Mouse (Mus musculus) G1E (cell line): Measurements from ENCODE around the gene Slc25a19. TPM values are rescaled to one million over a fixed set of nuclear protein-coding genes. Genes with fewer than 3 reads are reported as not detected.
A peak's percentile ranks its signal among the peaks of the same experiment; 100 is the strongest.

Source experiments
- ATAC-seq: 2 replicates; pipeline ENCODE4 v1.8.0; 2016; ENCODE audit warnings: mild to moderate bottlenecking; ENCODE audit not compliant: insufficient number of reproducible peaks, poor library complexity, low FRiP score, severe bottlenecking; ENCODE audit errors: extremely low read depth
- DNase-seq: peaks from one replicate; pipeline ENCODE4 v3.0.0; 2012; ENCODE audit warnings: low spot score
- H3K27me3 ChIP-seq: 2 replicates; pipeline ENCODE4 v1.6.1; 2012; ENCODE audit warnings: mild to moderate bottlenecking, low read length, inconsistent platforms; ENCODE audit not compliant: insufficient read depth
- H3K36me3 ChIP-seq: replicated peaks from 2 replicates; pipeline ENCODE3; 2012; ENCODE audit warnings: mild to moderate bottlenecking, inconsistent platforms
- H3K4me1 ChIP-seq: 2 replicates; pipeline ENCODE4 v1.6.1; 2012; ENCODE audit warnings: low read depth, low read length, inconsistent platforms, mixed read lengths; ENCODE audit not compliant: insufficient read depth
- H3K4me3 ChIP-seq: 2 replicates; pipeline ENCODE4 v1.5.1; 2012; ENCODE audit warnings: low read depth, mild to moderate bottlenecking, inconsistent platforms, low read length, moderate library complexity, mixed read lengths
- H3K9me3 ChIP-seq: replicated peaks from 2 replicates; pipeline ENCODE4 v1.6.1; 2012; ENCODE audit warnings: inconsistent platforms
- CTCF ChIP-seq: IDR thresholded peaks from 2 replicates; pipeline ENCODE4 v1.5.1; 2012; ENCODE audit warnings: low read depth, low read length, inconsistent platforms, mixed read lengths
- GATA1 ChIP-seq: IDR thresholded peaks from 2 replicates; pipeline ENCODE4 v1.6.1; 2012; ENCODE audit warnings: borderline replicate concordance, low read length, inconsistent platforms, mixed read lengths
- GATA2 ChIP-seq: IDR thresholded peaks from 2 replicates; pipeline ENCODE4 v1.6.1; 2012; ENCODE audit warnings: low read depth, low read length, inconsistent platforms, borderline replicate concordance
- POLR2AphosphoS5 ChIP-seq: IDR thresholded peaks from 2 replicates; pipeline ENCODE4 v1.6.1; 2012; ENCODE audit warnings: low read depth, low read length, inconsistent platforms; ENCODE audit not compliant: insufficient replicate concordance
- TAL1 ChIP-seq: conservative IDR thresholded peaks from 2 replicates; pipeline ENCODE4 v1.6.1; 2012; ENCODE audit warnings: low read depth, low read length, inconsistent platforms, mixed read lengths
- polyA plus RNA-seq: library from polyadenylated mRNA; stranded (reverse); fragments of >175 nt; gene quantifications from 2 replicates; pipeline ENCODE4 v1.2.3, GENCODE M21; 2012
- total RNA-seq, 2 experiments: library from RNA; stranded (forward) in 1 of 2; stranded (reverse) in 1 of 2; fragments of 200-1000 nt in 1 of 2; fragments of >200 nt in 1 of 2; fragmentation: Nextera tagmentation in 1 of 2; gene quantifications; 2 replicates each; pipeline ENCODE4 v1.2.3; 2014 to 2017

Gene Slc25a19
- total and polyA plus RNA-seq, 3 experiments, result 19.9 to 26.0 (median 22.3) TPM

GRCm38 (mm10) chr11:115611173-115611572, 16.9 kb downstream of the Slc25a19 start:
- ATAC-seq, result no peak
- H3K4me1 ChIP-seq, result peaks cover 73% of the 10 kb centered on the region
- no peak for TF ChIP-seq TAL1
- TF ChIP-seq CTCF, result no peak
- TF ChIP-seq POLR2AphosphoS5, result no peak
- TF ChIP-seq GATA2, result no peak
- TF ChIP-seq GATA1, result no peak
- H3K36me3 ChIP-seq, result peaks cover 79% of the 10 kb centered on the region
- DNase-seq, result no peak
- no peak overlapping the region for H3K4me3 ChIP-seq
- no peaks in the 10 kb centered on the region for H3K27me3 ChIP-seq
- no peaks in the 10 kb centered on the region for H3K9me3 ChIP-seq

GRCm38 (mm10) chr11:115609576-115609975, 18.5 kb downstream of the Slc25a19 start:
- peaks cover 85% of the 10 kb centered on the region for H3K4me1 ChIP-seq
- no peaks in the 10 kb centered on the region for H3K27me3 ChIP-seq
- DNase-seq, result no peak
- H3K4me3 ChIP-seq, result peak overlapping the region; percentile 25; the same call in 1 of the 2 replicates
- no peak for TF ChIP-seq TAL1
- no peak for ATAC-seq
- H3K9me3 ChIP-seq, result no peaks in the 10 kb centered on the region
- peaks cover 79% of the 10 kb centered on the region for H3K36me3 ChIP-seq

DNA sequence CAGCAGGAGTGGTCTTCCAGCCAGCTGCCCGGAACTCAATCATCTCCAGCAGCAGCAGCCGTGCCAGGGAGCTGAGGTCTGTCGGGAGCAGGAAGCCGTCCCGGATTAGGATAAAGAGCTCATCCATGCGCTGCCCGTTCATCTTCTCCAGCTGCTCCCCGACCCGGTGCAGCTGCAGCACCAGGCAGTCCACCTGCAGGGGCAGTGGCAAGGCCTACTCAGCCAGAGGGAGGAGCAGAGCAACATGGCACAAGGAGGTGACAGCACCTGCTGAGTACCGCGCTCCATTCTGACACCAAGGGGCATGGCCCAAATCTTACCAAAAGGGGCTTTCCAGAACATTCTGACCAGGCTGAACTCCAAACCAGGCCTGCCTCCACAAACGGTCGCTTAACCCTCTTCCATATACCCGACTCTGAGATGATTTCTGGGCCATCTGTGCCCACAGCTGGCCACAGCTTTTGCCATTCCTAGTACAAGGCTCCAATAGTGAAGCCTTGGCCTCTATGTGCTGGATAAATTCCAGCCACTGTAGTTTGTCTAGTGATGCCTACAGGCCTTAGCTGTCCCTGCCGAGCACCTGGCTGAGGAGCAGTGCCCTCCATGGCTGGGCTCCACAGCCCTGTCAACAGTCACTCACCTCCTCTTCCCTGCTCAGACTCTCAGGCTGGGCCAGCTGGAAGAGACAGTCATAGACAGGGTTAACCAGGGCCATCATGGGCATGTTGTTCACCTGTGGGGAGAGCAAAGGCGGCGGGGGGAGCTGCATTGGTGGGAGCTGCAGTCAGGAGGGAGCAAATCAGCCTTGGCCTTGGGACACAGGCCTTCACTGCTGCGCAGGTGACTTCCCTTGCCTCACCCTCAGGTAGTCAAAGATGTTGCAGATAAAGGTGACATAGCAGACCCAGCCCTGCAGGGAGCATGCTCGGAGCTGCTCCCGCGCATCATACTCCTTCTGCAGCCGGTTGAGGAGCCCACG, 19.4 kb downstream of the Slc25a19 start:
- Histone ChIP-seq H3K27me3 (no peaks in the 10 kb centered on the region), H3K36me3 (peaks cover 71% of the 10 kb centered on the region), H3K4me3 (peak overlapping the region; percentile 25; the same call in 1 of the 2 replicates), H3K9me3 (no peaks in the 10 kb centered on the region), H3K4me1 (peaks cover 79% of the 10 kb centered on the region)
- no peak for TF ChIP-seq CTCF
- TF ChIP-seq GATA2, result no peak
- TF ChIP-seq GATA1, result no peak
- TF ChIP-seq TAL1, result no peak
- no peak for TF ChIP-seq POLR2AphosphoS5
- ATAC-seq (no peak), DNase-seq (no peak)

GRCm38 (mm10) chr11:115606733-115607132, 21.4 kb downstream of the Slc25a19 start:
- no peak for TF ChIP-seq POLR2AphosphoS5
- TF ChIP-seq CTCF, result no peak
- TF ChIP-seq GATA2, result no peak
- TF ChIP-seq GATA1, result no peak
- no peak for TF ChIP-seq TAL1
- Histone ChIP-seq H3K9me3 (no peaks in the 10 kb centered on the region), H3K36me3 (peaks cover 78% of the 10 kb centered on the region), H3K4me1 (peaks cover 74% of the 10 kb centered on the region), H3K4me3 (no peak overlapping the region), H3K27me3 (no peaks in the 10 kb centered on the region)
- ATAC-seq, result no peak
- no peak for DNase-seq

- peak; percentile 27 for DNase-seq
- H3K27me3 ChIP-seq, result no peaks in the 10 kb centered on the region
- no peaks in the 10 kb centered on the region for H3K9me3 ChIP-seq
- no peak for ATAC-seq
- H3K4me1 ChIP-seq, result peaks cover 78% of the 10 kb centered on the region
- no peak for TF ChIP-seq TAL1
- no peak for TF ChIP-seq GATA2
- TF ChIP-seq POLR2AphosphoS5, result no peak
- TF ChIP-seq CTCF, result no peak
- no peak for TF ChIP-seq GATA1
- H3K4me3 ChIP-seq, result peak overlapping the region; percentile 97
- peaks cover 79% of the 10 kb centered on the region for H3K36me3 ChIP-seq
These were observed 23.8 kb downstream of the Slc25a19 start for GRCm38 (mm10) chr11:115604304-115604696.

GRCm38 (mm10) chr11:115603476-115604303, 24.4 kb downstream of the Slc25a19 start, which contains the start of the genes Mrps7 and Gga3:
Gene Mrps7 (plus strand): TSS chr11:115603925.
Gene Gga3 (minus strand): TSS chr11:115604051.
- Histone ChIP-seq H3K9me3 (no peaks in the 10 kb centered on the region), H3K36me3 (peaks cover 75% of the 10 kb centered on the region), H3K4me3 (peak within 1 kb of the TSS; percentile 97), H3K4me1 (peaks cover 78% of the 10 kb centered on the region), H3K27me3 (no peaks in the 10 kb centered on the region)
- TF ChIP-seq GATA2 (no peak), TAL1 (no peak)
- peak; percentile 90 for DNase-seq
- ATAC-seq, result peak; percentile 83
